Mouse (Mus musculus) fibroblast of lung, adult 2 months (primary cell): ENCODE data around the gene Sec31b.

Experiments
- DNase-seq: peaks from one replicate; pipeline ENCODE4 v3.0.0-alpha.2; 2011; ENCODE audit warnings: low read depth

Sec31b gene

GRCm38 (mm10) chr19:44545321-44546041 lies at the start of gene Sec31b:
Gene Sec31b, minus strand, starts transcription at chr19:44545864.
- DNase-seq = no peak

GRCm38 (mm10) chr19:44594180-44594579 lies 48.5 kb upstream of the Sec31b start:
- DNase-seq = no peak

- no peak for DNase-seq
Measured at GRCm38 (mm10) chr19:44591638-44592037, 46.0 kb upstream of the Sec31b start.

GRCm38 (mm10) chr19:44590992-44591391 lies 45.3 kb upstream of the Sec31b start:
- no peak for DNase-seq

- no peak for DNase-seq
Measured at GRCm38 (mm10) chr19:44589591-44590223, 44.0 kb upstream of the Sec31b start.

- DNase-seq = no peak
Measured at GRCm38 (mm10) chr19:44588036-44588435, 42.4 kb upstream of the Sec31b start.

- DNase-seq = peak; percentile 49
Measured at GRCm38 (mm10) chr19:44582638-44583309, 37.1 kb upstream of the Sec31b start.

- DNase-seq = no peak
Measured at GRCm38 (mm10) chr19:44582103-44582502, 36.4 kb upstream of the Sec31b start.

- DNase-seq = no peak
Measured at GRCm38 (mm10) chr19:44578038-44578437, 32.4 kb upstream of the Sec31b start.

GRCm38 (mm10) chr19:44576275-44576674 lies 30.6 kb upstream of the Sec31b start:
- DNase-seq = no peak

- no peak for DNase-seq
Measured at GRCm38 (mm10) chr19:44567763-44568162, 22.1 kb upstream of the Sec31b start.

GRCm38 (mm10) chr19:44564006-44564405 lies 18.3 kb upstream of the Sec31b start:
- no peak for DNase-seq

- DNase-seq = peak; percentile 90
Measured at GRCm38 (mm10) chr19:44562652-44563206, 17.1 kb upstream of the Sec31b start, which contains the start of gene Hif1an. Gene Hif1an, plus strand, starts transcription at chr19:44562850.

- DNase-seq = peak; percentile 78
Measured at GRCm38 (mm10) chr19:44554861-44555590, 9.4 kb upstream of the Sec31b start, which contains the start of gene Ndufb8. Gene Ndufb8, minus strand, starts transcription at chr19:44555440.

GRCm38 (mm10) chr19:44554490-44554860 lies 8.8 kb upstream of the Sec31b start:
- no peak for DNase-seq

- DNase-seq = no peak
Measured at GRCm38 (mm10) chr19:44553286-44553685, 7.6 kb upstream of the Sec31b start.

- DNase-seq = no peak
Measured at GRCm38 (mm10) chr19:44552731-44553130, 7.1 kb upstream of the Sec31b start, which contains the start of gene Gm20538. Gene Gm20538, minus strand, starts transcription at chr19:44552831.

GRCm38 (mm10) chr19:44544775-44545174 lies 889 bp downstream of the Sec31b start:
- peak; percentile 37 for DNase-seq

- no peak for DNase-seq
Measured at GRCm38 (mm10) chr19:44544372-44544771, 1.3 kb downstream of the Sec31b start.

GRCm38 (mm10) chr19:44542694-44543178 lies 2.9 kb downstream of the Sec31b start:
- DNase-seq = no peak

- no peak for DNase-seq
Measured at GRCm38 (mm10) chr19:44537416-44537815, 8.2 kb downstream of the Sec31b start.

GRCm38 (mm10) chr19:44535376-44535775 lies 10.3 kb downstream of the Sec31b start:
- DNase-seq = no peak
